Mouse (Mus musculus) heart, embryonic 15.5 days (tissue): ENCODE results near the gene En2. TPM values are rescaled to one million over a fixed set of nuclear protein-coding genes. Genes with fewer than 3 reads are reported as not detected.

Experiments
- ATAC-seq: fragments of 200-750 bp; cut with Nextera tagmentation; replicated peaks from 2 replicates; pipeline ENCODE4 v1.8.0; 2017; ENCODE audit warnings: low read depth, moderate TSS enrichment; ENCODE audit not compliant: insufficient number of reproducible peaks, insufficient read depth, low FRiP score
- H3K27ac ChIP-seq: fragments of 300-500 bp; sonication (generic); 2 replicates; pipeline ENCODE4 v1.5.1; 2015; ENCODE audit warnings: mild to moderate bottlenecking, inconsistent platforms
- H3K27me3 ChIP-seq: fragments of 300-500 bp; sonication (generic); 2 replicates; pipeline ENCODE4 v1.6.1; 2015; ENCODE audit warnings: inconsistent platforms
- H3K36me3 ChIP-seq: fragments of 300-500 bp; sonication (generic); 2 replicates; pipeline ENCODE4 v1.6.1; 2015; ENCODE audit warnings: mild to moderate bottlenecking, inconsistent platforms
- H3K4me1 ChIP-seq: fragments of 300-500 bp; sonication (generic); replicated peaks from 2 replicates; pipeline ENCODE4 v1.6.1; 2015; ENCODE audit warnings: inconsistent platforms
- H3K4me2 ChIP-seq: fragments of 300-500 bp; sonication (generic); 2 replicates; pipeline ENCODE4 v1.6.1; 2015; ENCODE audit warnings: inconsistent platforms, mild to moderate bottlenecking, moderate library complexity
- H3K4me3 ChIP-seq: fragments of 300-500 bp; sonication (generic); 2 replicates; pipeline ENCODE4 v1.5.1; 2015; ENCODE audit warnings: mild to moderate bottlenecking, inconsistent platforms
- H3K9ac ChIP-seq: fragments of 300-500 bp; sonication (generic); 2 replicates; pipeline ENCODE4 v1.6.1; 2015; ENCODE audit warnings: mild to moderate bottlenecking, inconsistent platforms
- H3K9me3 ChIP-seq: fragments of 300-500 bp; sonication (generic); replicated peaks from 2 replicates; pipeline ENCODE4 v1.6.1; 2016; ENCODE audit warnings: inconsistent platforms
- WGBS: fragments of 180-500 bp; shearing (Covaris S2); methylation state at CpG from one replicate; pipeline ENCODE4 v1.1.7; 2015; ENCODE audit warnings: mixed read lengths; 5-methylcytosine and 5-hydroxymethylcytosine counted together
- polyA plus RNA-seq: library from polyadenylated mRNA; unstranded; fragments of >200 nt; fragmentation: Nextera tagmentation; extraction: Ambion mirVana; gene quantifications from 2 replicates; pipeline ENCODE4 v1.2.1, GENCODE M21; 2015

Gene En2
- polyA plus RNA-seq, 1 experiment from 2014 or later = not detected

- no peak for ATAC-seq
- H3K36me3 ChIP-seq = no peaks in the 10 kb centered on the region
- H3K4me1 ChIP-seq = no peaks in the 10 kb centered on the region
- no peak overlapping the region for H3K4me3 ChIP-seq
- H3K9me3 ChIP-seq = no peaks in the 10 kb centered on the region
- WGBS = 45% methylated on average over 2 of the region's 2 CpGs
- H3K4me2 ChIP-seq = no peak overlapping the region
- no peak overlapping the region for H3K27ac ChIP-seq
- no peak overlapping the region for H3K9ac ChIP-seq
- peaks cover 57% of the 10 kb centered on the region for H3K27me3 ChIP-seq
Measured at GRCm38 (mm10) chr5:28195473-28195872, 30.0 kb downstream of the En2 start.

DNA sequence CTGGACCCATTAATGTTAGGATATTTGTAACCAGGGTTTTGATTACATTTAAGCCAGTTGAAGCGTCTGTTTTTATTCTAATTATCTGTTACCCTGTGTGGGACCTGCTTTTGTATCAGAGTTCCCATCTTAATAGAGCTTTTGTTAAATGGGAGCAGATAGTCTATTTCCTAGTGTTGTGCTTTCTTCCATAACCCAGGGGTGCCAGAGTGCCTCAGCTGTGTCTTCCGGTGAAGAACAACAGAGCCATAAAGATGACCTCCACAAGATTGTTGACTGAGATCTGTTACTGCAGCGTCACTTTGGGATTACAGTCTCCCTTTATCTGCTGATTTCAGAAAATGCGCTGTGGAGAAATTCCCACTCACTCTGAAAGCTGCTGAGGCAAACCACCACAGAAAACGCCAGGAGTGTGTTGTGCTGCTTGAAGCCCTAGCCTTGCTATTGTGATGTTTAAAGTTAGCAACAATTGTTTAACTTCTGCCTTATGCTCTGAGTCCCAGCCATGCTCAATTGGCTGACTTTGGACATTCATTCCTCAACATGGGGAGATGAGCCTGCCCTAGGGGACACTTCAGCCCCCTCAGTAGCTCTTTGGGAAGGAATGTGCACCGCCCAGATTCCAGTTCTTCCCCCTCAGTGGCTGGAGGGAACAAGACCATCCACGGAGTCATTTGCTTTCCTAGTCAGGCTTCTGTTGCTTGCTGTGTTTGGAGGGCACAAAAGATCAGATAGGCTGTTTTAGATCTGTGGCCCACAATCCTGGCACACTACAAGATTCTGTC, 33.8 kb downstream of the En2 start:
- 43% methylated on average over 7 of the region's 7 CpGs for WGBS
- Histone ChIP-seq H3K9ac (no peak overlapping the region), H3K36me3 (no peaks in the 10 kb centered on the region), H3K27me3 (peaks cover 72% of the 10 kb centered on the region), H3K27ac (no peak overlapping the region), H3K4me3 (no peak overlapping the region), H3K4me2 (no peak overlapping the region), H3K9me3 (no peaks in the 10 kb centered on the region), H3K4me1 (no peaks in the 10 kb centered on the region)
- no peak for ATAC-seq

GRCm38 (mm10) chr5:28203086-28203485, 37.6 kb downstream of the En2 start:
- Histone ChIP-seq H3K27me3 (peaks cover 75% of the 10 kb centered on the region), H3K4me1 (no peaks in the 10 kb centered on the region), H3K4me3 (no peak overlapping the region), H3K27ac (no peak overlapping the region), H3K4me2 (no peak overlapping the region), H3K9me3 (no peaks in the 10 kb centered on the region), H3K36me3 (no peaks in the 10 kb centered on the region), H3K9ac (no peak overlapping the region)
- ATAC-seq = no peak
- WGBS = 58% methylated on average over 6 of the region's 6 CpGs

DNA sequence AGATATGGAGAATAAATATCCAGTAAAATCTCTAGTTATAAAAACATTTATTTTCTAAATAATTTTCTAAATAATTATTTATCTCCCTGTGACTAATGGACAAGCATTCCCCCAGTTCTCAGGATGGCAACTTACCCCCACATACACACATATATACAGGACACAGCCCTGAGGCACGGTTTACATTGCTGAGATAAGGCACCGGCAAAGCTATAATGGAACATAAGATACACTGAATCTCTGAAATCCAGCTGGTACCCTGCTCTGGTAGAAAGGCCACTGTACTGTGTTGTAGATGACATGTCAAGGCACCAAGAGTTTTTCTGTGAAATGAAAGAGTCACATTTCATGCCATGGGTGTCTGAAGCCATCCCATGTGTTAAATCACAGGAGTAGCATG, 39.2 kb downstream of the En2 start:
- Histone ChIP-seq H3K4me3 (no peak overlapping the region), H3K4me1 (peaks cover 3% of the 10 kb centered on the region), H3K27ac (no peak overlapping the region), H3K4me2 (no peak overlapping the region), H3K9me3 (no peaks in the 10 kb centered on the region), H3K9ac (no peak overlapping the region), H3K27me3 (peaks cover 76% of the 10 kb centered on the region), H3K36me3 (no peaks in the 10 kb centered on the region)
- WGBS = 56% methylated on average over 2 of the region's 2 CpGs
- no peak for ATAC-seq

- Histone ChIP-seq H3K36me3 (no peaks in the 10 kb centered on the region), H3K4me3 (no peak overlapping the region), H3K4me1 (peaks cover 8% of the 10 kb centered on the region), H3K27me3 (peaks cover 83% of the 10 kb centered on the region), H3K4me2 (no peak overlapping the region), H3K9ac (no peak overlapping the region), H3K27ac (no peak overlapping the region), H3K9me3 (no peaks in the 10 kb centered on the region)
- no peak for ATAC-seq
- 29% methylated on average over 4 of the region's 4 CpGs for WGBS
Measured at GRCm38 (mm10) chr5:28206448-28206847, 41.0 kb downstream of the En2 start.

- Histone ChIP-seq H3K9me3 (no peaks in the 10 kb centered on the region), H3K4me2 (no peak overlapping the region), H3K36me3 (no peaks in the 10 kb centered on the region), H3K4me1 (peaks cover 8% of the 10 kb centered on the region), H3K27ac (no peak overlapping the region), H3K9ac (no peak overlapping the region), H3K27me3 (peaks cover 84% of the 10 kb centered on the region), H3K4me3 (no peak overlapping the region)
- ATAC-seq = no peak
- 61% methylated on average over 4 of the region's 4 CpGs for WGBS
Measured at GRCm38 (mm10) chr5:28207043-28207442, 41.5 kb downstream of the En2 start.

DNA sequence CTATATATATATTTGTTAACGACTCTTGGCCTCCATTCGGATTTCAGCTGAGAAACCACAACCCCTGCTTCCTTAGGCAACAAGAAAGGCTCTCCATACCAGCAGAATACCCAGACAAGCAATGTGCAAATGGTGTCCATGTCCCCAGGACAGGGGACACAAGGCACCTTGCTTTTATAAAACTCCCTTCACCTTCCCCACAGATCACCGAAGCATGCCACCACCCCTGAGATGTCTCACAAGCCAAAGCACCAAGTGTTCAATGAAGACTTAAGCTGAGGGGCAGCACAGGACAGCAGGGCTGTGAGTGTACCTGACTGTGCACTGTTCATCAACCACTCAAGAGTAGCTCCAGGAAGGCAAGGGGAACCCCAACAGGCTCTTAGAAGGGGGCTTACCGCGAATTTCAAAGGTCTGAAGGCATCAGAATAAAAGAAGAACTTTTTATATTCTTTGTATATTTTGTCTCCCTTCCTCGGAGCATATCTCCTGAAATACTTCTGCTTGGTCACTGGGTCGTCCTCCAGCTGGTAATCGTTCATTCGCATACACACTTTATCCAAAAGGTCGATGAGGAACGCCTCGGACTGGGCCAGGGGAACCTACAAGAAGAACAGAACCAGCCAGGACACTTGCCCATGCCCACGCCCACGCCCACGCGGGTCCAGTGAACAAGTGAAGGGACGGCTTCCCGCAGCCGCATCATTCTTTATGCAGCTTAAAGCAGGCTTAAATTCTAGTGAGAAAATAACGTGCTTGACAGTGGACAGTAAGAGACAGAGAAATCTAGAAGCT, 43.4 kb downstream of the En2 start:
- Histone ChIP-seq H3K9me3 (no peaks in the 10 kb centered on the region), H3K27ac (no peak overlapping the region), H3K9ac (no peak overlapping the region), H3K27me3 (peaks cover 92% of the 10 kb centered on the region), H3K4me2 (no peak overlapping the region), H3K4me3 (peak overlapping the region; percentile 44; the same call in 1 of the 2 replicates), H3K4me1 (peaks cover 8% of the 10 kb centered on the region), H3K36me3 (no peaks in the 10 kb centered on the region)
- WGBS = 14% methylated on average over 20 of the region's 20 CpGs
- ATAC-seq = no peak

DNA sequence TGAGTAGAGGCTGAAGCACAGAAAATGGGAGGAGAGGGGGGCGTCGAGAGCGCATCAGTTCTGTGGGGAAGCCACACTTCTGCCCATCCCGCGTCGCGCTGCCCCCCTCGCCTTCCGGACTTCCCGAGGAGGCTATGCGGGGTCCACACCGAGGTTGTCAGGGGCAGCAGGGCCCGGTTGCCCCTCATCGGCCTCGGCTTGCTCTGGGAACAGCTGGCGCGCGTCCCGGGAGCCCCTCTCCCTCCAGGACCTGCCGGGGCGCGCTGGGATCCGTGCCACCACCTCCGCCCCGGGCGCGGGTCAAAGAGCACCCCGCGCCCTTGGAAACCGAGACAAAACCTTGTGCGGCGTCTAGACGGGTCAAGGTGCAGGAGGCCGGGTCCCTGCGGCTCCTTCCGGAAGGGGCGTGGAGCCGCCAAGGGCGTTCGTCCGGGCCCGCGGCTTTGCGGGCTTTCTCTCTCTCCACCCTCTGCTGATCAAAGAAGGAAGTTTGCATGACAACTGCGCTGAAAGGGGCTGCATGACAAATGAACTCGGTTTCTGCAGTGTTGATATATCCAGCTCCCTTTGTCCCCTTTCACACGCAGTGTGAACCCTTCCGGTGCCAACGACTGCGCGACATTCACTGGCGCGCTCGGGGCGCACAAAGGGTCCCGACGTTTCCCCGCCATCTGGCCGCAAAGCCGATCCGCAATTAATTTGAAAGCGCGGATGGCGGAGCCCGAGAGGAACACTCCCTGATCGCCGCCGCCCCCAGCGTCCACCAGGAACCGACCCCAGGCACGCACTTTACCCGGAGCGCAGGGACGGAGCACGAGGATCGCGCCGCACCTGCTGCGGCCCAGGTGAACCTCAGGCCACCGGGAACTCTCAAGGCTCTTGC, 44.3 kb downstream of the En2 start:
- Histone ChIP-seq H3K4me1 (peaks cover 8% of the 10 kb centered on the region), H3K27me3 (peaks cover 92% of the 10 kb centered on the region), H3K27ac (no peak overlapping the region), H3K9me3 (no peaks in the 10 kb centered on the region), H3K36me3 (no peaks in the 10 kb centered on the region), H3K4me2 (peak overlapping the region; percentile 66), H3K9ac (no peak overlapping the region), H3K4me3 (peak overlapping the region; percentile 44)
- WGBS = under 1% methylated on average over 80 of the region's 80 CpGs
- ATAC-seq = no peak

GRCm38 (mm10) chr5:28210591-28211550, 45.4 kb downstream of the En2 start:
- Histone ChIP-seq H3K4me2 (peak overlapping the region; percentile 66; the same call in 1 of the 2 replicates), H3K27me3 (peaks cover 92% of the 10 kb centered on the region), H3K36me3 (no peaks in the 10 kb centered on the region), H3K9me3 (no peaks in the 10 kb centered on the region), H3K4me3 (peak overlapping the region; percentile 44; the same call in 1 of the 2 replicates), H3K27ac (no peak overlapping the region), H3K4me1 (peaks cover 8% of the 10 kb centered on the region), H3K9ac (no peak overlapping the region)
- 3% methylated on average over 29 of the region's 29 CpGs for WGBS
- no peak for ATAC-seq

DNA sequence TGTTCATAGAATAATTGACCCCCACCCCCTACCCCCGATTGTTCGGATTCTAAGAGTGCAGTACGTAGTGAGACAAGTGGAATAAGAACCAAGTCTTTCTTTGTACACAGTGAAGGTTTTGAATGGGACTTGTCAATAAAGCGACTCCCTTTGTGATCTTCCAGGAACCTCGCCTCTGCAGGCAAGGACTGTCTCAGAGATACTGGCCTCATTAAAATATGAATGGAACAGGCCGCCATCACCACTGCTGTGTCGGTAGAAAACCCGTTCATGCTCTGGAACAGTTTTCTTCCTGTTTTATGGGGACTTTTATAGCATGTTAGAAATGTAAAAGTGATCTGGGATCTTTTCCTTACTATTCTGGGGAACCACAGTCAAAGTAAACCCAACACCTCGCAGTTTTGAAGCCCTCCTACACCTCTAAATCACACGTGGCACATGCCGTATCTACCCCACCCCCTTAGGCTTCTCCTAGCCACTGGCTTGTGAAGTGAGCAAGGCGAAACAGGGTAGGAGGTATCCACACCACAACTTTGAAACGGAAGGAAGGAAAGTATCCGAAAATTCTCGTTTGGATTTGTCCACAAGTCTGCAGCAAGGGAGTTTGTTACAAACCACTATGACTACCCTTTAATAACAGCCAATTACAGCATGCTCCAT, 46.3 kb downstream of the En2 start:
- no peak overlapping the region for H3K27ac ChIP-seq
- no peak overlapping the region for H3K4me2 ChIP-seq
- H3K4me3 ChIP-seq = no peak overlapping the region
- H3K4me1 ChIP-seq = peaks cover 8% of the 10 kb centered on the region
- no peak overlapping the region for H3K9ac ChIP-seq
- H3K27me3 ChIP-seq = peaks cover 88% of the 10 kb centered on the region
- H3K36me3 ChIP-seq = no peaks in the 10 kb centered on the region
- 4% methylated on average over 15 of the region's 15 CpGs for WGBS
- no peaks in the 10 kb centered on the region for H3K9me3 ChIP-seq
- ATAC-seq = no peak
